Comparison of ENCODE assay signal across 8 mouse cellular contexts in the genomic region with DNA sequence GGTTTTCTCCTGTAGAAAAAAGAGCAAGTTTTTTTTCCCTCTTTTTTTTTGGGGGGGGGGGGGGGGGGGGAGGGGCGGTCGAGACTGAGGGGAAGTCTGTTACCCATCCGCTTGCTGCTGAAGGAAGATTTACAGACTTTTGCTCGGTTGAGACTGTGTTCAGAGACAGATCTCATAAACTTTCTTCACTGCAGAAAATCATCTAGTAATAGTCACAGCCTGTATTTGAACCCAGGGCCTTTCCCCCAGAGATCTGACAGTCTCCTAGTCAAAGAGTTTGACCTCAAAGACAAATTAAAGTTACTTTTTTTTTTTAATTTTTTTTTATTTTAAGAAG. TPM values are rescaled to one million over a fixed set of nuclear protein-coding genes. Genes with fewer than 3 reads are reported as not detected.
DNase-seq lines count a peak whose midpoint lies in the region; ATAC-seq and TF ChIP-seq lines count a peak whose summit lies in the region.

No protein-coding gene starts in this region.

- H3K9ac ChIP-seq in heart, embryonic 16.5 days (ENCODE audit: low read length) = peak overlapping the region; percentile 42; the same call in 1 of the 2 replicates
- no peak overlapping the region for H3K9ac ChIP-seq in hindbrain, embryonic 14.5 days
- H3K9ac ChIP-seq in midbrain, embryonic 12.5 days (replicated peaks) = no peak overlapping the region

- peaks cover 19% of the 10 kb centered on the region for H3K4me1 ChIP-seq in heart, embryonic 16.5 days (ENCODE audit: control insufficient read depth, insufficient read depth, low read length)
- H3K4me1 ChIP-seq in bone marrow macrophage, adult 2 months (ENCODE audit: control insufficient read depth, insufficient read depth, low read length) = peaks cover 36% of the 10 kb centered on the region
- H3K4me1 ChIP-seq in hindbrain, embryonic 14.5 days (replicated peaks; ENCODE audit: control insufficient read depth, insufficient read depth, low read length) = peaks cover 8% of the 10 kb centered on the region
- peaks cover 9% of the 10 kb centered on the region for H3K4me1 ChIP-seq in midbrain, embryonic 12.5 days

- peaks cover 8% of the 10 kb centered on the region for H3K36me3 ChIP-seq in heart, embryonic 16.5 days (ENCODE audit: control insufficient read depth, insufficient read depth)
- H3K36me3 ChIP-seq in hindbrain, embryonic 14.5 days (replicated peaks; ENCODE audit: control insufficient read depth, insufficient read depth) = no peaks in the 10 kb centered on the region; the same call in 1 of the 2 replicates
- no peaks in the 10 kb centered on the region for H3K36me3 ChIP-seq in midbrain, embryonic 12.5 days

- DNase-seq in heart, adult 11 months = no peak
- DNase-seq in hindbrain, embryonic 14.5 days (ENCODE audit: low spot score) = no peak
- no peak for DNase-seq in urinary bladder, postnatal 14 days (ENCODE audit: low spot score)
- no peak for DNase-seq in adrenal gland, postnatal 14 days
- DNase-seq in right cerebral cortex, postnatal 25 days = no peak

- peak overlapping the region; percentile 90 for H3K4me2 ChIP-seq in heart, embryonic 16.5 days (ENCODE audit: low read depth, low read length)
- peak overlapping the region; percentile 70 for H3K4me2 ChIP-seq in hindbrain, embryonic 14.5 days (replicated peaks)
- H3K4me2 ChIP-seq in midbrain, embryonic 12.5 days (replicated peaks) = peak overlapping the region; percentile 88

- no peaks in the 10 kb centered on the region for H3K9me3 ChIP-seq in heart, embryonic 16.5 days (replicated peaks; ENCODE audit: control insufficient read depth, low read length)
- no peaks in the 10 kb centered on the region for H3K9me3 ChIP-seq in hindbrain, embryonic 14.5 days (ENCODE audit: control insufficient read depth, low read length)
- H3K9me3 ChIP-seq in midbrain, embryonic 12.5 days = no peaks in the 10 kb centered on the region

- peak overlapping the region; percentile 95 for H3K4me3 ChIP-seq in heart, embryonic 16.5 days (ENCODE audit: low read length)
- no peak overlapping the region for H3K4me3 ChIP-seq in bone marrow macrophage, adult 2 months (ENCODE audit: insufficient read depth, low read length)
- peak overlapping the region; percentile 70 for H3K4me3 ChIP-seq in hindbrain, embryonic 14.5 days (replicated peaks; ENCODE audit: low read length)
- peak overlapping the region; percentile 74 for H3K4me3 ChIP-seq in midbrain, embryonic 12.5 days

- TF ChIP-seq POLR2A in bone marrow macrophage, adult 2 months (IDR thresholded peaks at IDR 0.05; ENCODE audit: borderline replicate concordance, low read depth, low read length) = no peak

- ATAC-seq in heart, embryonic 16.5 days (replicated peaks; ENCODE audit: extremely low read depth, insufficient read depth, low FRiP score) = no peak; the same call in 1 of the 2 replicates
- ATAC-seq in hindbrain, embryonic 14.5 days (ENCODE audit: low FRiP score) = peak; percentile 39
- peak; percentile 69 for ATAC-seq in midbrain, embryonic 12.5 days (ENCODE audit: low FRiP score, low read depth)

- WGBS in heart, embryonic 16.5 days = 0% methylated on average over 4 of the region's 4 CpGs
- WGBS in hindbrain, embryonic 14.5 days = 0% methylated on average over 4 of the region's 4 CpGs
- 0% methylated on average over 4 of the region's 4 CpGs for WGBS in midbrain, embryonic 12.5 days

- H3K27ac ChIP-seq in heart, embryonic 16.5 days (ENCODE audit: low read length) = peak overlapping the region; percentile 30
- peak overlapping the region; percentile 69 for H3K27ac ChIP-seq in bone marrow macrophage, adult 2 months (ENCODE audit: insufficient read depth, low read depth, low read length)
- H3K27ac ChIP-seq in hindbrain, embryonic 14.5 days = no peak overlapping the region
- H3K27ac ChIP-seq in midbrain, embryonic 12.5 days (replicated peaks) = no peak overlapping the region

- no peaks in the 10 kb centered on the region for H3K27me3 ChIP-seq in heart, embryonic 16.5 days (ENCODE audit: control insufficient read depth, insufficient read depth, low read length)
- H3K27me3 ChIP-seq in hindbrain, embryonic 14.5 days (ENCODE audit: control insufficient read depth, insufficient read depth, low read length) = no peaks in the 10 kb centered on the region
- peaks cover 3% of the 10 kb centered on the region; the same call in 1 of the 2 replicates for H3K27me3 ChIP-seq in midbrain, embryonic 12.5 days

- no peak for TF ChIP-seq CTCF in bone marrow macrophage, adult 2 months (IDR thresholded peaks at IDR 0.05; ENCODE audit: low read depth, low read length)

RNA-seq across cellular contexts. Expression of gene Commd8, which starts 0.3 kb away (rescaled TPM):
- polyA plus RNA-seq in heart, embryonic 16.5 days (2015; fragmentation: Nextera tagmentation; extraction: Ambion mirVana) = 83.5 and 105 TPM in 2 replicates
- polyA plus RNA-seq in bone marrow macrophage, adult 2 months (2012; ENCODE audit: insufficient read depth, insufficient read length, missing spikeins) = 177 and 192 TPM in 2 replicates
- polyA plus RNA-seq in hindbrain, embryonic 14.5 days (2014; fragmentation: Nextera tagmentation; extraction: Ambion mirVana) = 146 and 158 TPM in 2 replicates
- polyA plus RNA-seq in midbrain, embryonic 12.5 days (2016; fragmentation: Nextera tagmentation; extraction: Ambion mirVana) = 162 and 164 TPM in 2 replicates
- total RNA-seq in adrenal gland, postnatal 14 days (2021) = 59.9 and 73.3 TPM in 2 replicates

Comparison
In these comparisons a context has a peak if more than half of its experiments do, and no peak if none do; other contexts are left out.
1. H3K27ac ChIP-seq: peak in heart, embryonic 16.5 days (single experiment) and bone marrow macrophage, adult 2 months (single experiment); none in hindbrain, embryonic 14.5 days (single experiment) and midbrain, embryonic 12.5 days (single experiment).
2. Peak in every context shown above with its lines, with median percentiles within 50 percentile points of each other: H3K4me2 ChIP-seq.